Mouse (Mus musculus): ENCODE measurements at regions not wholly inside any gene's neighbourhood (a gene's known extent, or its start where the extent isn't known, plus 50 kb on each side); places are given as distances from the start of the nearest gene placed in this dataset.
A peak's percentile ranks its signal among the peaks of the same experiment; 100 is the strongest.

DNA sequence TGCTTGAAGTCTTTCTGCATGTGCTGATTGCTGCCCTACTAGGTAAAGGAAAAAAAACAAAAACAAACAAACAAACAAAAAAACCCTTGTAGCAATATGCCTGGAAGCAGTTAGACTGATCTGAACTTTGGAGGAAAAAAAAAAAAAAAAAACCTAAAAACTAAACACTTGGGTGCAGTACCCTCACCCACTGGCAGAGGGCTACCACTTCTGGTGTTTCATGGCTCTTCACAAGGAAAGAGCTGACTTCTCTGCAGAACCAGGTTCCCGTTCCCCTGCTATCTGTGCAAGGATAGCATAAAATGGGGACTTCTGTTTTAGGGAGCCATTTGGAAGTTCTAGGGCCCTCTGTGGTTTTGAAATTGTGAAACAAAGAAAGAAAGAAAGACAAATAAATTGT, 52.2 kb upstream of the Otud4 start:
- DNase-seq, result peak; percentile 59

DNA sequence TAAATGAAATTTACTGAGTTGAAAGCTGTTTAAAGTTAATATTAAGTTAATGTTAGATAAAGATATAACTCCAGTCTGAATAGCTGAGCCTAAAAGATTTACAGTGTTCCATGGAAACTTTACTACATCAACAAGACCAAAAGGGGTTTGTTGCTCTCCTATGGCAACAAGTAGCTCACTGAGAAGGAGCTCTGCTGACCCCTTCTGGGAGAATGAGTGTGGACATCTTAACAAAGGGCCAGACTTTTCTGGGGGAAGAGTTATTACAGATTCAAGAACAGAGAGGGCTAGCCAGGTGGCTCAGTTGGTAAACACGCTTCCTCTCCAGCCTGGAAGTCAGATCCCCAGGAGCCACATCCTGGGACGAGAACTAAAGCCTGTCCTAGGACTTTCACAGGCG, 54.5 kb upstream of the Otud4 start:
- DNase-seq, result peak; percentile 43

GRCm38 (mm10) chr8:79583326-79583725, 56.1 kb upstream of the Otud4 start:
- no peak for DNase-seq

DNA sequence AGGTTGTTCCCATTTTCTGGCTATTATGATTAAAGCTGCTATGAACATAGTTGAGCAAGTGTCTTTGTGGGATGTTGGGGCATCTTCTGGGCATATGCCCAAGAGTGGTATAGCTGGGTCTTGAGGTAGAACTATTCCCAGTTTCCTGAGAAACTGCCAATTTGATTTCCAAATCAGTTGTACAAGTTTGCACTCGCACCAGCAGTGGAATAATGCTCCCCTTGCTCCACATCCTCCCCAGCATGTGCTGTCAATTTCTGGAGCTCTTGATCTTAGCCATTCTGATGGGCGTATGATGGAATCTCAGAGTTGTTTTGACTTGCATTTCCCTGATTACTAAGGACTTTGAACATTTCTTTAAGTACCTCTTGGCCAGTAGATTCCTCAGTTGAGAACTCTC, 57.2 kb upstream of the Otud4 start:
- DNase-seq, result no peak

GRCm38 (mm10) chr8:79576086-79576485, 63.3 kb upstream of the Otud4 start:
- no peak for DNase-seq

GRCm38 (mm10) chr8:79575175-79575734, 64.2 kb upstream of the Otud4 start:
- DNase-seq, result no peak

- DNase-seq, result no peak
These were observed 65.9 kb upstream of the Otud4 start for GRCm38 (mm10) chr8:79573491-79573890.

DNA sequence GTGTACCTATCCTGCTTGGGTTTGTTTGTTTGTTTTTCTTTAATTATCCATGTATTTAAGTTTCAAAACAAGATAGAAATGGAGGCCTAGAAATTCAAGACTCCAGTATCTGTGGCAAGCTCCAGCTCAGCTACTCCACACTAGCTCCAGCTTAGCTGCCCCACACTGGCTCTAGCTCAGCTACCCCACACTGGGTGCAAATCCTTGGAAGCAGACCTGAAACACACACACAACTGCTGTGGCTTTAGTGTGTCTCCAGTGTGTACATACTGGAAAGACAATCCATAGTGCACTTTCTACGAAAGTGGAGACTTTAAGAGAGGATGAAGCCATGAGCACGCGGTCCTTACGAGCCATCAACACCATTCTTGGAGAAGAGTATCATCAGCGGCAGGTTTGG, 66.9 kb upstream of the Otud4 start:
- no peak for DNase-seq

GRCm38 (mm10) chr8:79563101-79563500, 76.3 kb upstream of the Otud4 start:
- no peak for DNase-seq

GRCm38 (mm10) chr8:79562669-79563068, 76.7 kb upstream of the Otud4 start:
- DNase-seq, result no peak

GRCm38 (mm10) chr8:79562071-79562581, 77.3 kb upstream of the Otud4 start:
- DNase-seq, result peak; percentile 3

DNA sequence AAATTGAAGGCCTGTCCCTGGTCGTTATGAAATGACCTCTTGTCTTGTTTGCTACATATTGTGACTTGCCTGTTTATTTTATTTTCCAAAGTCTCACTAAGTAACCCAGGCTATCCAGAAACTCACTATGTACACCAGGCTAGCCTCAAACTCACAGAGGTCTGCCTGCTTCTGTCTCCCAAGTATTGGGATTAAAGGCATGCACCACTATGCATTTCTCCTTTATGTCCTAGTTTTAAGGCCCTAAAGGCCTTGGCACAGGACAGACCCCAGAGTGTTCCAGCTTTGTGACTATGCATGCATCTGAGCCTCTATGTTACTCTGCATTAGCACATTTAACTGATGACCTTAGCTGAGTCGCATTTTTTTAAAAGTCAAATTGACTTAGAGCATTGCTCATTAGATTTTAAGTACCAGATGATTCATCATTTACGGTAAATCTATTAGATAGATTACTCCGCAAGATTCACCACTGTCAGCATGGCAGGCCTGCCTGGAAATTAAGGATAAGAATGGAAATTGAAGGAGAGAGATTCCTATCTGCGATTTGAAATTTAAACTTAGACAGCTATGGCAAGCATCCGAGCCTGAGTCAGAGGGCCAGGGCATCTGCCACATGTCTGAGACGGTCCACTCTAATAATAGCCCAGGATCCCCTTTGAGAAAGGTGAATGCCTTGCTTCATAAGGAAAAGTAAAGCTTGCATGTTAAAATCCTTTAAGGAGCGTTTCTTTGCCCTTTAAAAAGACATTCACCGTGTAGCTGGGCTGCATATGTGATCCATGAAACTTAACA, 78.0 kb upstream of the Otud4 start:
- no peak for DNase-seq

DNA sequence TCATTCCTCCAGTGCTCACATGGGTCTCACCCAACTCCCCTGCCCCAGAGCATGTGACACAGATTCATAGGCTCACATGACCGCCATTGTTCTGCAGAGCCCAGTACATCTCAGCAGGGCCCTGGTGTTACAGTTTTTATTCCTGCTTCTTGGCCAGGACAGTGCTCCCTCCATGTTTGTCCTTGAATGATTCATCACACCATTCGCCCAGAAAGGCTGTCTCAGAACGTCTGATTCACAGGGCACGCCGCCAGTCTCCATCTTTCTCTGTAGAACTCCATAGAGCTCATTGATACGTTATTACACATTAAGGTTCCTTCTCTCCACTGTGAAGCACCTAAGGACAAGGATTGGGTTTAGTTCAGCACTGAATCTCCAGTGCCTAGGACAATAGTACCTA, 79.9 kb upstream of the Otud4 start:
- peak; percentile 12 for DNase-seq

DNA sequence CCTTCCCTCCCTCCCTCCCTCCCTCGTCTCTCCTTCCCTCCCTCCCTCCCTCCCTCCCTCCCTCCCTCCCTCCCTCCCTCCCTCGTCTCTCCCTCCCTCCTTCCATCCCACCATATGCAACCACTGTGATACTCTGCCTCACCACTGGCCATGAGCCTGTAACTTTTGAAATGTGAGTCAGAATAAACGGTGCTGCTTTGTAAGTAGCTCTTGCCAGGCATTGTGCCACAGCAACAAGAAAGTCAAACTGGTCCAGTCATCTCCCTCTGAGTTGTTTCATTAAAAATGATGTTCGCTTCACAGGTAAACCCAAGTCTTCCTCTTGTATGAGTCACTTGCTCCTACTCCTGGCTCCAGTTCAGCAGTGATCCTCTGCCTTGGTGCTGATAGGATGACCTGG, 85.1 kb upstream of the Otud4 start:
- DNase-seq, result no peak

DNA sequence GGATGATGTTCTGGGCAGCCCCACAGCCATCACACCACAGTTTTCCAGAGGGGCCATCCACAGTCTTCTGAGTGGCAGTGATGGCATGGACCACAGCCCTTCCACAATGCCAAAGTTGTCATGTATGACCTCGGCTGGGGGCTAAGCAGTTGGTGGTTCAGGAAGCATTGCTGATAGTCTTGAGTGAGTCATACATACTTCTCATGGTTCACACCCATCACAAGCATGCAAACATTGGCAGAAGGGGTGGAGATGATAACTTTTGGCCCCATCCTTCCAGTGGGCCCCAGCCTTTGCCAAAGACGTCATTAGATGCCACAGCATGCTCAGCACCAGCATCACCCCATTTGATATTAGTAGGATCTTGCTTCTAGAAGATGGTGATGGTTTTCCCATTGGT, 89.3 kb upstream of the Otud4 start:
- no peak for DNase-seq

DNA sequence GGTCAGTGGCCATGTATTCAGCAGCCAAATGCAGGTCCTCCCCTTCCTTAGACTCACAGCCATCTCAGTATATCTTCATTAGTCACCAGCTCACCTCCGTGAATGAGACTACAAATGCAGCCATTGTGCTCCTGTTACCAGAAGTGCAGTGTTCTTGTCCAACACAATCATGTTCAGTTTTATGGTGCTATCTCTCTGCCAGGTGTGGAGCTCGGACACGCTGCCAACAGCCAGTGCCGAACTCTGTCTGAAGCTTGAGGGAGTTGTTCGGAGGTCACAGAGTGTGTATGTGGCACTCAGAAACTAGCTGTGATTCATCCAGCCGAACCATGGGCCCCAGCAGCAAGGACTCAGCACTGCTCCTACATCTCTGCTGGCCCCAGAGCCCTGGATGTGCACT, 91.3 kb upstream of the Otud4 start:
- DNase-seq, result no peak

- no peak for DNase-seq
These were observed 93.5 kb upstream of the Otud4 start for GRCm38 (mm10) chr8:79545866-79546373.

- DNase-seq, result no peak
These were observed 97.0 kb upstream of the Otud4 start for GRCm38 (mm10) chr8:79542461-79542860.

GRCm38 (mm10) chr8:79540053-79540452, 99.4 kb upstream of the Otud4 start:
- no peak for DNase-seq

- DNase-seq, result peak; percentile 5
These were observed 105.0 kb upstream of the Otud4 start for GRCm38 (mm10) chr8:79534271-79534889.

DNA sequence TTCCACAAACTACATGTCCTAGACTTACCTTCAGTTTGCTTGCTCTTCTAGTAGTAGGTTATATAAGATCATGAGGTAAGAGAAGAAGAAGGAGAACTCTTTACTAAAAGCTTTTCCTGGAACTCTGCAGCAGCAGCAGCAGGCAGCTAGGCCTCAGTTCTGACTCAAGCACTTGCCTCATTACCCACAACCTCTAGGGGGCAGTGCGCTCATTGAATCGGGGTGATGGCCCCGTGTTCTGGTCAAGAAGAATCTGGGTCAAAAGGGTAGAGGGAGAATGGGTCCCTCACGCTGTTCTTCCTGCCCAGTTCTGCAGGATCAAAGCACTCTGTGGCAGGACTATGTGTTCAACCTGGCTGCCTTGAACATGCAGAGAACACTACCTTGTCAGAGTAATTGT, 109.9 kb upstream of the Otud4 start:
- DNase-seq, result no peak

DNA sequence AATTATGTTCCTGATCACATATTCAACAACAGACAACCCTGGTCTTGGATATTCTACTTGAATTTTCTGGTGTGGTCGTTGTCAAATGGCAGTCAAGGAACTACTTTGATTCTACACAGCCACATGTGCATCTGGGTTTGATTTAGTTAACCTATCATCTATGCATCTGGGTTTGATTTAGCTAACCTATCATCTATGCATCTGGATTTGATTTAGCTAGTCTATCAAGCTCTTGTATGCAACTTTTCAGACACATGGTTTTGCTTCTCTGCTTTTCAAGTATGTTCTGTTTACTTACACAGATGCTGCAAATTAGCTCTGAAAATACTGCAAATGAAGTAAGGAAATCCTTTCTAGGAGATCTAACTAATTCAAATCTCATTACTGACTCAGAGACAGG, 117.4 kb upstream of the Otud4 start:
- DNase-seq, result no peak

GRCm38 (mm10) chr8:79518966-79519365, 119.6 kb upstream of the Smad1 start:
- no peak for DNase-seq

DNA sequence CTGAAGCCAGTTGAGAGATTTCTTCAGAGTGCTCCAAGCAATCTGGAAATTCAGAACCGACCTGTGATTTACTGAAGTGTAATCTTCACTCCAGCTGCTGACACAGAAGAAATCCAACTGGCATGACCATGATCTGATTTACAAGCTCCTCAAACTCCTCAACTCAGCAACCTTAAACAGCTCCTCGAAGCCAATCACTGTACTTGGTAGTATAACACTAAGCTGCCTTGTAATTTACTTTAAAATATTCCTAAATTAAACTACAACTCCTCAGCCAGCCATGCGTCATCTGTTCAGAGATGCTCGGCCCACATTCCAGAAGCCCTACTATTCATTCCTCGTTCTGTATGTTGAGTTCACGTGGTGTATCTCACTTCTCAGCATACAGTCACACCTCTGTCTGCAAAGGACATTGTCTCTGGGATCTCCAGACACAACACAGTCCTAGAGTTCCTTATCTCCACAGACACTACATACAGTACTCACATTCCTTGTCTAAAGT, 116.0 kb upstream of the Smad1 start:
- no peak for DNase-seq

Measured in right cerebral cortex, postnatal 4 days (tissue).